Mouse (Mus musculus) liver, embryonic 11.5 days (tissue): ENCODE results near the gene Stx18. TPM values are rescaled to one million over a fixed set of nuclear protein-coding genes. Genes with fewer than 3 reads are reported as not detected.

Experiments used
- ATAC-seq: fragments of 200-750 bp; cut with Nextera tagmentation; replicated peaks from 2 replicates; pipeline ENCODE4 v1.8.0; 2017; ENCODE audit warnings: moderate number of reproducible peaks, mild to moderate bottlenecking, moderate TSS enrichment, moderate library complexity; ENCODE audit not compliant: low FRiP score
- DNase-seq: peaks from one replicate; pipeline ENCODE4 v3.0.0-alpha.2; 2017; ENCODE audit warnings: low spot score
- H3K27ac ChIP-seq: fragments of 300-500 bp; sonication (generic); 2 replicates; pipeline ENCODE4 v1.5.1; 2014; ENCODE audit warnings: mild to moderate bottlenecking, low read depth, low read length, control low read depth
- H3K27me3 ChIP-seq: fragments of 300-500 bp; sonication (generic); replicated peaks from 2 replicates; pipeline ENCODE4 v1.6.1; 2014; ENCODE audit warnings: low read length, mixed read lengths; ENCODE audit not compliant: control insufficient read depth, insufficient read depth
- H3K36me3 ChIP-seq: fragments of 300-500 bp; sonication (generic); 2 replicates; pipeline ENCODE4 v1.6.1; 2014; ENCODE audit warnings: mild to moderate bottlenecking, low read length, moderate library complexity, mixed read lengths; ENCODE audit not compliant: control insufficient read depth, insufficient read depth
- H3K4me1 ChIP-seq: fragments of 300-500 bp; sonication (generic); replicated peaks from 2 replicates; pipeline ENCODE4 v1.6.1; 2014; ENCODE audit warnings: low read length, mixed read lengths; ENCODE audit not compliant: control insufficient read depth, insufficient read depth
- H3K4me2 ChIP-seq: fragments of 300-500 bp; sonication (generic); 2 replicates; pipeline ENCODE4 v1.6.1; 2014; ENCODE audit warnings: mild to moderate bottlenecking, control low read depth, moderate library complexity
- H3K4me3 ChIP-seq: fragments of 300-500 bp; sonication (generic); 2 replicates; pipeline ENCODE4 v1.5.1; 2014; ENCODE audit warnings: low read depth, low read length, control low read depth
- H3K9ac ChIP-seq: fragments of 300-500 bp; sonication (generic); 2 replicates; pipeline ENCODE4 v1.6.1; 2014; ENCODE audit warnings: low read depth, low read length, control low read depth
- H3K9me3 ChIP-seq: fragments of 300-500 bp; sonication (generic); 2 replicates; pipeline ENCODE4 v1.6.1; 2016; ENCODE audit warnings: low read length, inconsistent platforms, mixed read lengths; ENCODE audit not compliant: control insufficient read depth
- WGBS: fragments of 180-500 bp; shearing (Covaris S2); extraction: QIAGEN DNeasy Blood & Tissue Kit; methylation state at CpG from one replicate; pipeline ENCODE4 v1.1.7; 2014; 5-methylcytosine and 5-hydroxymethylcytosine counted together
- polyA plus RNA-seq: library from polyadenylated mRNA; unstranded; fragments of >200 nt; fragmentation: Nextera tagmentation; extraction: Ambion mirVana; gene quantifications from 2 replicates; pipeline ENCODE4 v1.2.1, GENCODE M21; 2014

The Stx18 gene
- polyA plus RNA-seq, 1 experiment from 2014 or later, result 30.1 TPM

GRCm38 (mm10) chr5:38064043-38064575 is 25.6 kb downstream of the Stx18 start:
- DNase-seq, result no peak
- no peaks in the 10 kb centered on the region for H3K36me3 ChIP-seq
- 85% methylated on average over 4 of the region's 4 CpGs for WGBS
- H3K27ac ChIP-seq, result no peak overlapping the region
- no peak overlapping the region for H3K4me3 ChIP-seq
- H3K9ac ChIP-seq, result no peak overlapping the region
- ATAC-seq, result no peak
- no peaks in the 10 kb centered on the region for H3K9me3 ChIP-seq
- no peaks in the 10 kb centered on the region for H3K27me3 ChIP-seq
- H3K4me2 ChIP-seq, result no peak overlapping the region
- H3K4me1 ChIP-seq, result no peaks in the 10 kb centered on the region

GRCm38 (mm10) chr5:38064701-38065100 is 26.2 kb downstream of the Stx18 start:
- no peak overlapping the region for H3K4me2 ChIP-seq
- DNase-seq, result no peak
- H3K4me3 ChIP-seq, result no peak overlapping the region
- no peaks in the 10 kb centered on the region for H3K4me1 ChIP-seq
- no peaks in the 10 kb centered on the region for H3K36me3 ChIP-seq
- no peak overlapping the region for H3K27ac ChIP-seq
- WGBS, result 53% methylated on average over 5 of the region's 5 CpGs
- H3K27me3 ChIP-seq, result no peaks in the 10 kb centered on the region
- no peaks in the 10 kb centered on the region for H3K9me3 ChIP-seq
- no peak overlapping the region for H3K9ac ChIP-seq
- no peak for ATAC-seq

GRCm38 (mm10) chr5:38065454-38065853 is 26.9 kb downstream of the Stx18 start:
- Histone ChIP-seq H3K36me3 (no peaks in the 10 kb centered on the region), H3K9me3 (no peaks in the 10 kb centered on the region), H3K27ac (no peak overlapping the region), H3K27me3 (no peaks in the 10 kb centered on the region), H3K4me3 (no peak overlapping the region), H3K4me1 (no peaks in the 10 kb centered on the region), H3K4me2 (no peak overlapping the region), H3K9ac (no peak overlapping the region)
- no peak for ATAC-seq
- no peak for DNase-seq
- WGBS, result 74% methylated on average over 2 of the region's 2 CpGs

- Histone ChIP-seq H3K36me3 (no peaks in the 10 kb centered on the region), H3K27ac (no peak overlapping the region), H3K27me3 (no peaks in the 10 kb centered on the region), H3K4me1 (no peaks in the 10 kb centered on the region), H3K9me3 (no peaks in the 10 kb centered on the region), H3K4me3 (no peak overlapping the region), H3K4me2 (no peak overlapping the region), H3K9ac (no peak overlapping the region)
- whole genome bisulfite sequencing, result 79% methylated on average over 1 of the region's 1 CpGs
- DNase-seq, result no peak
- no peak for ATAC-seq
These were observed 28.1 kb downstream of the Stx18 start for GRCm38 (mm10) chr5:38066606-38067005.

GRCm38 (mm10) chr5:38076326-38076725 is 37.8 kb downstream of the Stx18 start:
- H3K9me3 ChIP-seq, result no peaks in the 10 kb centered on the region
- DNase-seq (no peak), ATAC-seq (no peak)
- 76% methylated on average over 4 of the region's 4 CpGs for WGBS
- no peak overlapping the region for H3K4me2 ChIP-seq
- H3K4me1 ChIP-seq, result no peaks in the 10 kb centered on the region
- H3K27ac ChIP-seq, result no peak overlapping the region
- H3K4me3 ChIP-seq, result no peak overlapping the region
- H3K27me3 ChIP-seq, result no peaks in the 10 kb centered on the region
- H3K36me3 ChIP-seq, result no peaks in the 10 kb centered on the region
- no peak overlapping the region for H3K9ac ChIP-seq

- 85% methylated on average over 3 of the region's 3 CpGs for WGBS
- no peaks in the 10 kb centered on the region for H3K9me3 ChIP-seq
- no peak overlapping the region for H3K4me2 ChIP-seq
- no peaks in the 10 kb centered on the region for H3K36me3 ChIP-seq
- ATAC-seq, result no peak
- H3K27me3 ChIP-seq, result no peaks in the 10 kb centered on the region
- no peak overlapping the region for H3K4me3 ChIP-seq
- DNase-seq, result no peak
- no peaks in the 10 kb centered on the region for H3K4me1 ChIP-seq
- H3K9ac ChIP-seq, result no peak overlapping the region
- no peak overlapping the region for H3K27ac ChIP-seq
These were observed 40.0 kb downstream of the Stx18 start for GRCm38 (mm10) chr5:38078575-38078974.

- no peaks in the 10 kb centered on the region for H3K4me1 ChIP-seq
- no peaks in the 10 kb centered on the region for H3K36me3 ChIP-seq
- ATAC-seq (no peak), DNase-seq (no peak)
- H3K4me2 ChIP-seq, result no peak overlapping the region
- no peak overlapping the region for H3K9ac ChIP-seq
- 73% methylated on average over 1 of the region's 1 CpGs for WGBS
- H3K27ac ChIP-seq, result no peak overlapping the region
- H3K9me3 ChIP-seq, result no peaks in the 10 kb centered on the region
- H3K27me3 ChIP-seq, result no peaks in the 10 kb centered on the region
- no peak overlapping the region for H3K4me3 ChIP-seq
These were observed 41.9 kb downstream of the Stx18 start for GRCm38 (mm10) chr5:38080472-38080871.

- no peaks in the 10 kb centered on the region for H3K36me3 ChIP-seq
- H3K4me3 ChIP-seq, result no peak overlapping the region
- DNase-seq (no peak), ATAC-seq (no peak)
- whole genome bisulfite sequencing, result 71% methylated on average over 3 of the region's 3 CpGs
- H3K4me2 ChIP-seq, result no peak overlapping the region
- no peak overlapping the region for H3K27ac ChIP-seq
- H3K27me3 ChIP-seq, result no peaks in the 10 kb centered on the region
- no peaks in the 10 kb centered on the region for H3K9me3 ChIP-seq
- no peak overlapping the region for H3K9ac ChIP-seq
- H3K4me1 ChIP-seq, result no peaks in the 10 kb centered on the region
These were observed 44.0 kb downstream of the Stx18 start for GRCm38 (mm10) chr5:38082589-38082988.

GRCm38 (mm10) chr5:38083362-38083761 is 44.8 kb downstream of the Stx18 start:
- H3K4me1 ChIP-seq, result no peaks in the 10 kb centered on the region
- ATAC-seq (no peak), DNase-seq (no peak)
- no peaks in the 10 kb centered on the region for H3K27me3 ChIP-seq
- no peak overlapping the region for H3K9ac ChIP-seq
- no peak overlapping the region for H3K4me3 ChIP-seq
- no peaks in the 10 kb centered on the region for H3K9me3 ChIP-seq
- no peak overlapping the region for H3K27ac ChIP-seq
- 81% methylated on average over 5 of the region's 5 CpGs for WGBS
- no peaks in the 10 kb centered on the region for H3K36me3 ChIP-seq
- H3K4me2 ChIP-seq, result no peak overlapping the region
